ENCODE assay signal across 22 mouse cellular contexts in the genomic region with DNA sequence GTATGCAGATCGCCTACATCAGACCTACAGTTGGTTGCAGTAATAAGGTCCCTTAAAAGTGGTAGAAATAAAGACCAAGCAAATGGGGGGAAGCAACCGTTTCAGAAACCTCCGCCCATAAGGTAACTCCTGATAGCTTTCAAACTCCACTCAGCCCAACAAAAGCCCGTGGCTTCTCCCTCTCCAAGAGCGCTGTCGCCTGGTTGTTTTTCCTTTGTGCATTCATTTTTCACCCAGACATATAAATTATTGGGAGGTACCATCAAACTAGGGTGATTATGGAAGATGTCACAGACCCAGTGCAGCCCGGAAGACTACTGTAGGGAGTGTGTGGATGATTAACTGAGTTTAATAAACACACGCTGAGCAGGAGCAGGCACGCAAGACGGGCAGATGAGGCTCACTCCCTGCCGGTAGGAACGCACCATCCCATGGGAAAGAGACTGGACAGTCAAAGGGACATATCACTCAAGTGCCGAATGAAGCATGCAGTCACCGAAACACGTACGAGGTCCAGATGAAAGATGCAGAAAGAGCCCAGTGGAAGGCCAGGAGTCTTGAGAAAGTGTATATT.
DNase-seq lines count a peak whose midpoint lies in the region; ATAC-seq and TF ChIP-seq lines count a peak whose summit lies in the region.
"Had no signal": no experiment of that assay in that cellular context is flagged by ENCODE, and none has a peak within 500 bp of the region (broad histone marks: within the 10 kb centered on the region; RNA-seq: fewer than 3 reads in every experiment).

No protein-coding gene starts in this region.

- H3K27ac ChIP-seq in hindbrain, embryonic 12.5 days: no peak overlapping the region
- no peak overlapping the region for H3K27ac ChIP-seq in hindbrain, postnatal 0 days
- H3K27ac ChIP-seq in kidney, embryonic 16.5 days (ENCODE audit: low read length): no peak overlapping the region
- 0 out of 2 replicates have a peak overlapping the region, but pooled peaks have one; percentile 16 for H3K27ac ChIP-seq in midbrain, embryonic 12.5 days (replicated peaks)
- no peak overlapping the region for H3K27ac ChIP-seq in midbrain, embryonic 15.5 days
- no peak overlapping the region for H3K27ac ChIP-seq in hindbrain, embryonic 16.5 days (ENCODE audit: low read depth, low read length)
- H3K27ac ChIP-seq: forebrain, embryonic 10.5 days; heart, adult 2 months; left cerebral cortex, adult 2 months; liver, embryonic 13.5 days had no signal

- H3K9ac ChIP-seq in hindbrain, embryonic 12.5 days: no peak overlapping the region
- no peak overlapping the region for H3K9ac ChIP-seq in hindbrain, postnatal 0 days (replicated peaks; ENCODE audit: low read length)
- no peak overlapping the region for H3K9ac ChIP-seq in kidney, embryonic 16.5 days (replicated peaks; ENCODE audit: low read length)
- H3K9ac ChIP-seq in midbrain, embryonic 12.5 days (replicated peaks): no peak overlapping the region
- no peak overlapping the region for H3K9ac ChIP-seq in midbrain, embryonic 15.5 days
- H3K9ac ChIP-seq in hindbrain, embryonic 16.5 days (ENCODE audit: low read depth, low read length): no peak overlapping the region
- H3K9ac ChIP-seq: liver, embryonic 13.5 days had no signal

- peak; percentile 56; the same call in 1 of the 2 replicates for ATAC-seq in hindbrain, embryonic 12.5 days (ENCODE audit: low FRiP score)
- no peak for ATAC-seq in hindbrain, postnatal 0 days
- peak; percentile 82 for ATAC-seq in kidney, embryonic 16.5 days (ENCODE audit: low FRiP score, low TSS enrichment)
- ATAC-seq in midbrain, embryonic 12.5 days (ENCODE audit: low FRiP score, low read depth): no peak
- ATAC-seq in midbrain, embryonic 15.5 days (replicated peaks): no peak
- ATAC-seq in hindbrain, embryonic 16.5 days: no peak
- ATAC-seq: inflammation-experienced regulatory T-cells, adult 6 months had no signal

- no peak for TF ChIP-seq CTCF in hindbrain, postnatal 0 days (IDR thresholded peaks at IDR 0.05; ENCODE audit: low read depth)

- peaks cover 5% of the 10 kb centered on the region for H3K4me1 ChIP-seq in hindbrain, embryonic 12.5 days
- no peaks in the 10 kb centered on the region for H3K4me1 ChIP-seq in hindbrain, postnatal 0 days (ENCODE audit: insufficient read depth, low read length)
- 0 out of 2 replicates have a peak, but pooled peaks cover 2% of the 10 kb centered on the region for H3K4me1 ChIP-seq in kidney, embryonic 16.5 days (ENCODE audit: insufficient read depth, low read length)
- H3K4me1 ChIP-seq in midbrain, embryonic 12.5 days: no peaks in the 10 kb centered on the region
- H3K4me1 ChIP-seq in midbrain, embryonic 15.5 days: no peaks in the 10 kb centered on the region
- no peaks in the 10 kb centered on the region for H3K4me1 ChIP-seq in hindbrain, embryonic 16.5 days (ENCODE audit: control insufficient read depth, insufficient read depth, low read depth, low read length)
- H3K4me1 ChIP-seq: liver, embryonic 13.5 days had no signal

- H3K9me3 ChIP-seq in hindbrain, embryonic 12.5 days (replicated peaks): no peaks in the 10 kb centered on the region
- H3K9me3 ChIP-seq in hindbrain, postnatal 0 days (ENCODE audit: low read length): no peaks in the 10 kb centered on the region
- H3K9me3 ChIP-seq in kidney, embryonic 16.5 days (ENCODE audit: low read length): no peaks in the 10 kb centered on the region
- H3K9me3 ChIP-seq in midbrain, embryonic 12.5 days: no peaks in the 10 kb centered on the region
- H3K9me3 ChIP-seq in midbrain, embryonic 15.5 days: no peaks in the 10 kb centered on the region
- no peaks in the 10 kb centered on the region for H3K9me3 ChIP-seq in hindbrain, embryonic 16.5 days (ENCODE audit: control insufficient read depth, low read length)
- H3K9me3 ChIP-seq: forebrain, embryonic 10.5 days; liver, embryonic 13.5 days had no signal

- 0 out of 2 replicates have a peak overlapping the region, but pooled peaks have one; percentile 11 for H3K4me2 ChIP-seq in hindbrain, embryonic 12.5 days (replicated peaks)
- no peak overlapping the region for H3K4me2 ChIP-seq in hindbrain, postnatal 0 days (ENCODE audit: low read depth, low read length)
- peak overlapping the region; percentile 17; the same call in 1 of the 2 replicates for H3K4me2 ChIP-seq in kidney, embryonic 16.5 days (replicated peaks; ENCODE audit: low read depth, low read length)
- H3K4me2 ChIP-seq in midbrain, embryonic 12.5 days (replicated peaks): no peak overlapping the region
- no peak overlapping the region for H3K4me2 ChIP-seq in midbrain, embryonic 15.5 days
- H3K4me2 ChIP-seq in hindbrain, embryonic 16.5 days (ENCODE audit: low read length): peak overlapping the region; percentile 3; the same call in 1 of the 2 replicates
- H3K4me2 ChIP-seq: liver, embryonic 13.5 days had no signal

- H3K27me3 ChIP-seq in hindbrain, embryonic 12.5 days: peaks cover 11% of the 10 kb centered on the region; the same call in 1 of the 2 replicates
- peaks cover 20% of the 10 kb centered on the region for H3K27me3 ChIP-seq in hindbrain, postnatal 0 days (ENCODE audit: insufficient read depth, low read length)
- no peaks in the 10 kb centered on the region for H3K27me3 ChIP-seq in kidney, embryonic 16.5 days (ENCODE audit: insufficient read depth, low read length)
- peaks cover 53% of the 10 kb centered on the region for H3K27me3 ChIP-seq in midbrain, embryonic 12.5 days
- peaks cover 53% of the 10 kb centered on the region for H3K27me3 ChIP-seq in midbrain, embryonic 15.5 days (replicated peaks)
- 0 out of 2 replicates have a peak, but pooled peaks cover 2% of the 10 kb centered on the region for H3K27me3 ChIP-seq in hindbrain, embryonic 16.5 days (replicated peaks; ENCODE audit: control insufficient read depth, insufficient read depth, low read length)
- H3K27me3 ChIP-seq: liver, embryonic 13.5 days had no signal

- no peaks in the 10 kb centered on the region for H3K36me3 ChIP-seq in hindbrain, embryonic 12.5 days
- H3K36me3 ChIP-seq in hindbrain, postnatal 0 days (ENCODE audit: insufficient read depth, low read length): no peaks in the 10 kb centered on the region
- no peaks in the 10 kb centered on the region for H3K36me3 ChIP-seq in kidney, embryonic 16.5 days (ENCODE audit: insufficient read depth, low read length)
- H3K36me3 ChIP-seq in midbrain, embryonic 12.5 days: no peaks in the 10 kb centered on the region
- H3K36me3 ChIP-seq in midbrain, embryonic 15.5 days (replicated peaks): no peaks in the 10 kb centered on the region
- no peaks in the 10 kb centered on the region for H3K36me3 ChIP-seq in hindbrain, embryonic 16.5 days (ENCODE audit: control insufficient read depth, insufficient read depth, low read length)
- H3K36me3 ChIP-seq: forebrain, embryonic 10.5 days; liver, embryonic 13.5 days had no signal

- no peak overlapping the region for H3K4me3 ChIP-seq in hindbrain, embryonic 12.5 days
- no peak overlapping the region for H3K4me3 ChIP-seq in hindbrain, postnatal 0 days (ENCODE audit: low read length)
- no peak overlapping the region for H3K4me3 ChIP-seq in kidney, embryonic 16.5 days (ENCODE audit: low read length)
- no peak overlapping the region for H3K4me3 ChIP-seq in midbrain, embryonic 12.5 days
- no peak overlapping the region for H3K4me3 ChIP-seq in midbrain, embryonic 15.5 days
- H3K4me3 ChIP-seq in hindbrain, embryonic 16.5 days (ENCODE audit: low read length): no peak overlapping the region
- H3K4me3 ChIP-seq: forebrain, embryonic 10.5 days; heart, adult 2 months; left cerebral cortex, adult 2 months; liver, embryonic 13.5 days had no signal

- 42% methylated on average over 16 of the region's 16 CpGs for WGBS in hindbrain, embryonic 12.5 days
- 36% methylated on average over 16 of the region's 16 CpGs for WGBS in hindbrain, postnatal 0 days
- WGBS in kidney, embryonic 16.5 days: 52% methylated on average over 16 of the region's 16 CpGs
- 66% methylated on average over 16 of the region's 16 CpGs for WGBS in midbrain, embryonic 12.5 days
- 55% methylated on average over 16 of the region's 16 CpGs for WGBS in midbrain, embryonic 15.5 days
- WGBS in hindbrain, embryonic 16.5 days: 41% methylated on average over 16 of the region's 16 CpGs

- no peak for DNase-seq in hindbrain, postnatal 0 days (ENCODE audit: low spot score)
- DNase-seq in kidney, adult 11 months: no peak
- DNase-seq in adrenal gland, postnatal 10 days: no peak
- DNase-seq: adrenal gland, postnatal 36 days; cerebellum, adult 11 months; cerebellum, adult 9-11 months; gastrocnemius, postnatal 25 days; heart, adult 2 months; liver, embryonic 13.5 days; lung, adult 2 months; lung, postnatal 14 days; right cerebral cortex, adult 18-20 months; thymus, adult 18-20 months; thymus, postnatal 36 days had no signal

Comparison
In these comparisons a context has a peak if more than half of its experiments do, and no peak if none do; other contexts are left out.
1. ATAC-seq: peak in hindbrain, embryonic 12.5 days (single experiment) and kidney, embryonic 16.5 days (single experiment); none in hindbrain, postnatal 0 days (single experiment), midbrain, embryonic 12.5 days (single experiment), midbrain, embryonic 15.5 days (single experiment) and hindbrain, embryonic 16.5 days (single experiment).
2. H3K4me2 ChIP-seq: peak in hindbrain, embryonic 12.5 days (single experiment), kidney, embryonic 16.5 days (single experiment) and hindbrain, embryonic 16.5 days (single experiment); none in hindbrain, postnatal 0 days (single experiment), midbrain, embryonic 12.5 days (single experiment) and midbrain, embryonic 15.5 days (single experiment).